Mouse (Mus musculus) kidney, postnatal 0 days (tissue): Measurements from ENCODE around the gene Fgfr2. TPM values are rescaled to one million over a fixed set of nuclear protein-coding genes. Genes with fewer than 3 reads are reported as not detected.

ENCODE experiments used
- ATAC-seq: fragments of 200-750 bp; cut with Nextera tagmentation; replicated peaks from 2 replicates; pipeline ENCODE4 v1.8.0; 2017; ENCODE audit warnings: low read depth, moderate number of reproducible peaks, moderate TSS enrichment, moderate library complexity; ENCODE audit not compliant: low FRiP score
- DNase-seq: peaks from one replicate; pipeline ENCODE4 v3.0.0-alpha.2; 2016; ENCODE audit warnings: low spot score
- H3K27ac ChIP-seq: fragments of 300-500 bp; sonication (generic); 2 replicates; pipeline ENCODE4 v1.5.1; 2014; ENCODE audit warnings: mild to moderate bottlenecking
- H3K27me3 ChIP-seq: fragments of 300-500 bp; sonication (generic); 2 replicates; pipeline ENCODE4 v1.6.1; 2014; ENCODE audit warnings: low read length, mixed read lengths; ENCODE audit not compliant: insufficient read depth
- H3K36me3 ChIP-seq: fragments of 300-500 bp; sonication (generic); 2 replicates; pipeline ENCODE4 v1.6.1; 2014; ENCODE audit warnings: low read length, mixed read lengths; ENCODE audit not compliant: insufficient read depth
- H3K4me1 ChIP-seq: fragments of 300-500 bp; sonication (generic); replicated peaks from 2 replicates; pipeline ENCODE4 v1.6.1; 2014; ENCODE audit warnings: antibody characterized with exemption, low read length, mixed read lengths; ENCODE audit not compliant: insufficient read depth
- H3K4me2 ChIP-seq: fragments of 300-500 bp; sonication (generic); 2 replicates; pipeline ENCODE4 v1.6.1; 2014; ENCODE audit warnings: mild to moderate bottlenecking, low read length, moderate library complexity, mixed read lengths
- H3K4me3 ChIP-seq: fragments of 300-500 bp; sonication (generic); replicated peaks from 2 replicates; pipeline ENCODE4 v1.5.1; 2014; ENCODE audit warnings: low read depth, low read length
- H3K9ac ChIP-seq: fragments of 300-500 bp; sonication (generic); 2 replicates; pipeline ENCODE4 v1.6.1; 2014; ENCODE audit warnings: low read depth, low read length
- H3K9me3 ChIP-seq: fragments of 300-500 bp; sonication (generic); replicated peaks from 2 replicates; pipeline ENCODE4 v1.6.1; 2016; ENCODE audit warnings: low read length, inconsistent platforms, mixed read lengths
- CTCF ChIP-seq: IDR thresholded peaks from 2 replicates; pipeline ENCODE4 v1.5.1; 2016; ENCODE audit warnings: antibody characterized with exemption, low read depth, mild to moderate bottlenecking, moderate library complexity
- WGBS: fragments of 180-500 bp; shearing (Covaris S2); extraction: QIAGEN DNeasy Blood & Tissue Kit; methylation state at CpG from one replicate; pipeline ENCODE4 v1.1.7; 2014; 5-methylcytosine and 5-hydroxymethylcytosine counted together
- polyA plus RNA-seq: library from polyadenylated mRNA; unstranded; fragments of >200 nt; fragmentation: Nextera tagmentation; extraction: Ambion mirVana; gene quantifications from 2 replicates; pipeline ENCODE4 v1.2.1, GENCODE M21; 2015

Fgfr2 gene
- polyA plus RNA-seq, 1 experiment from 2014 or later = 79.8 TPM

- no peaks in the 10 kb centered on the region for H3K27me3 ChIP-seq
- 99% methylated on average over 8 of the region's 8 CpGs for WGBS
- no peak overlapping the region for H3K4me3 ChIP-seq
- no peaks in the 10 kb centered on the region for H3K9me3 ChIP-seq
- DNase-seq (no peak), ATAC-seq (no peak)
- H3K27ac ChIP-seq = no peak overlapping the region
- H3K4me2 ChIP-seq = no peak overlapping the region
- no peaks in the 10 kb centered on the region for H3K36me3 ChIP-seq
- no peak for TF ChIP-seq CTCF
- no peak overlapping the region for H3K9ac ChIP-seq
- no peaks in the 10 kb centered on the region; the same call in 1 of the 2 replicates for H3K4me1 ChIP-seq
Measured at GRCm38 (mm10) chr7:132611530-132611929, 511.6 kb downstream of the Fgfr2 start.

GRCm38 (mm10) chr7:132610468-132611318, 512.5 kb downstream of the Fgfr2 start, which contains the start of gene Lhpp:
Lhpp (plus strand) TSS chr7:132610638.
- no peak for TF ChIP-seq CTCF
- Histone ChIP-seq H3K4me1 (no peaks in the 10 kb centered on the region; the same call in 1 of the 2 replicates), H3K4me3 (peak within 1 kb of the TSS; percentile 46), H3K9ac (peak within 1 kb of the TSS; percentile 43), H3K9me3 (no peaks in the 10 kb centered on the region), H3K27ac (no peak within 1 kb of the TSS), H3K36me3 (no peaks in the 10 kb centered on the region), H3K27me3 (no peaks in the 10 kb centered on the region), H3K4me2 (peak within 1 kb of the TSS; percentile 65)
- 7% methylated on average over 44 of the region's 44 CpGs for WGBS
- ATAC-seq (peak; percentile 85), DNase-seq (peak; percentile 89)

- H3K4me3 ChIP-seq = no peak overlapping the region
- no peaks in the 10 kb centered on the region for H3K36me3 ChIP-seq
- no peak overlapping the region for H3K27ac ChIP-seq
- 93% methylated on average over 4 of the region's 4 CpGs for WGBS
- no peaks in the 10 kb centered on the region for H3K9me3 ChIP-seq
- no peak for DNase-seq
- H3K4me1 ChIP-seq = no peaks in the 10 kb centered on the region; the same call in 1 of the 2 replicates
- peaks cover 4% of the 10 kb centered on the region; the same call in 1 of the 2 replicates for H3K27me3 ChIP-seq
- no peak overlapping the region for H3K9ac ChIP-seq
- H3K4me2 ChIP-seq = no peak overlapping the region
- TF ChIP-seq CTCF = no peak
- ATAC-seq = no peak
Measured at GRCm38 (mm10) chr7:132608316-132609020, 514.7 kb downstream of the Fgfr2 start.

- Histone ChIP-seq H3K4me1 (no peaks in the 10 kb centered on the region; the same call in 1 of the 2 replicates), H3K27ac (no peak overlapping the region), H3K4me3 (no peak overlapping the region), H3K36me3 (no peaks in the 10 kb centered on the region), H3K9me3 (no peaks in the 10 kb centered on the region), H3K4me2 (no peak overlapping the region), H3K27me3 (peaks cover 22% of the 10 kb centered on the region), H3K9ac (no peak overlapping the region)
- no peak for DNase-seq
- no peak for TF ChIP-seq CTCF
- 44% methylated on average over 5 of the region's 5 CpGs for whole genome bisulfite sequencing
- no peak for ATAC-seq
Measured at GRCm38 (mm10) chr7:132605689-132606088, 517.5 kb downstream of the Fgfr2 start.

- H3K36me3 ChIP-seq = no peaks in the 10 kb centered on the region
- H3K4me2 ChIP-seq = no peak overlapping the region
- H3K4me3 ChIP-seq = no peak overlapping the region
- peaks cover 31% of the 10 kb centered on the region for H3K27me3 ChIP-seq
- H3K4me1 ChIP-seq = peaks cover 3% of the 10 kb centered on the region; the same call in 1 of the 2 replicates
- no peak overlapping the region for H3K9ac ChIP-seq
- H3K27ac ChIP-seq = no peak overlapping the region
- ATAC-seq (no peak), DNase-seq (no peak)
- TF ChIP-seq CTCF = no peak
- 81% methylated on average over 4 of the region's 4 CpGs for WGBS
- H3K9me3 ChIP-seq = no peaks in the 10 kb centered on the region
Measured at GRCm38 (mm10) chr7:132604720-132605119, 518.4 kb downstream of the Fgfr2 start.

- ATAC-seq (no peak), DNase-seq (no peak)
- Histone ChIP-seq H3K36me3 (no peaks in the 10 kb centered on the region), H3K9ac (no peak overlapping the region), H3K27ac (no peak overlapping the region), H3K4me1 (peaks cover 12% of the 10 kb centered on the region; the same call in 1 of the 2 replicates), H3K27me3 (peaks cover 68% of the 10 kb centered on the region), H3K9me3 (no peaks in the 10 kb centered on the region), H3K4me3 (no peak overlapping the region), H3K4me2 (no peak overlapping the region)
- WGBS = 18% methylated on average over 8 of the region's 8 CpGs
- TF ChIP-seq CTCF = no peak
Measured at GRCm38 (mm10) chr7:132600926-132601325, 522.2 kb downstream of the Fgfr2 start.
